Mouse (Mus musculus) thymus, adult 2 months (tissue): ENCODE data around the gene Cemip2.

Experiments
- CTCF ChIP-seq: fragments of 200-500 bp; IDR thresholded peaks from 2 replicates; pipeline ENCODE4 v1.5.1; 2012; ENCODE audit warnings: mild to moderate bottlenecking, control low read depth, low read length, moderate library complexity, borderline replicate concordance; ENCODE audit not compliant: control insufficient read depth, poor library complexity, insufficient read depth; ENCODE audit errors: extremely low read depth
- POLR2A ChIP-seq: fragments of 200-500 bp; IDR thresholded peaks from 2 replicates; pipeline ENCODE4 v1.6.1; 2012; ENCODE audit warnings: mild to moderate bottlenecking, low read length, control low read depth, moderate library complexity; ENCODE audit not compliant: control insufficient read depth, poor library complexity, insufficient read depth; ENCODE audit errors: extremely low read depth

DNA sequence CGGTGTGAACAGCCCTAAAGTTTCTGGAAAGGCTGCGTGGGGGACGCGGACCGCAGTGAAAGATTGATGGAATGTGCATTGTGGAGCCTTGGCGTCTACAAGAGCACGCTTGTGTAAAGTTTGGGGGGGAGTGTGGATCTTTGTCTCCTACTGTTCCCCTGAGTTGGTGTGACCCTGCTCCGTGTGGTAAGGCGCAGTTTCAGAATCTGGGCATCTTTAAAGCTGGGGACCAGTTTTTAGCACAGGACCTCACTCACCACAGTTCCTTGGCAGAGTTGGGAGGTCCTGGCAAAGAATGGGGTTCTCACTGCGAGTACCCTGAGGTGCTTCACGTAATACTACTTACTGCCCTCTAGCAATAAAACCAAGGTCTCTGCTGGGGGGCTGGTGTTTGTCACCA lies 964 bp downstream of the Cemip2 start:
- TF ChIP-seq POLR2A (no peak; the same call in 1 of the 2 replicates), CTCF (no peak)
